Mouse (Mus musculus) embryonic facial prominence, embryonic 10.5 days (tissue): ENCODE results near the gene Gm5152. TPM values are rescaled to one million over a fixed set of nuclear protein-coding genes. Genes with fewer than 3 reads are reported as not detected.
"Not testable (repeated sequence)": the region's sequence is repeated elsewhere in the genome, so short reads cannot be mapped to it uniquely, and the experiment has no call there.

Source experiments
- DNase-seq: peaks from one replicate; pipeline ENCODE4 v3.0.0-alpha.2; 2017; ENCODE audit warnings: low spot score
- H3K27ac ChIP-seq: fragments of 300-500 bp; sonication (generic); replicated peaks from 2 replicates; pipeline ENCODE4 v1.5.1; 2016; ENCODE audit warnings: mild to moderate bottlenecking
- H3K27me3 ChIP-seq: fragments of 300-500 bp; sonication (generic); replicated peaks from 2 replicates; pipeline ENCODE4 v1.6.1; 2016; ENCODE audit warnings: low read depth, mild to moderate bottlenecking; ENCODE audit not compliant: poor library complexity, severe bottlenecking
- H3K36me3 ChIP-seq: fragments of 300-500 bp; sonication (generic); replicated peaks from 2 replicates; pipeline ENCODE4 v1.6.1; 2016; ENCODE audit warnings: mild to moderate bottlenecking, moderate library complexity
- H3K4me1 ChIP-seq: fragments of 300-500 bp; sonication (generic); 2 replicates; pipeline ENCODE4 v1.6.1; 2016
- H3K4me3 ChIP-seq: fragments of 300-500 bp; sonication (generic); 2 replicates; pipeline ENCODE4 v1.5.1; 2016; ENCODE audit warnings: mild to moderate bottlenecking, moderate library complexity
- H3K9me3 ChIP-seq: fragments of 300-500 bp; sonication (generic); 2 replicates; pipeline ENCODE4 v1.6.1; 2016; ENCODE audit warnings: mild to moderate bottlenecking
- WGBS: fragments of 180-500 bp; shearing (Covaris S2); methylation state at CpG from one replicate; pipeline ENCODE4 v1.1.7; 2016; 5-methylcytosine and 5-hydroxymethylcytosine counted together
- polyA plus RNA-seq: library from polyadenylated mRNA; unstranded; fragments of >200 nt; fragmentation: Nextera tagmentation; extraction: Ambion mirVana; gene quantifications from 2 replicates; pipeline ENCODE4 v1.2.1, GENCODE M21; 2016

Gene Gm5152
- not detected in 2 replicates for polyA plus RNA-seq

- H3K27me3 ChIP-seq, H3K4me1 ChIP-seq, H3K9me3 ChIP-seq, H3K36me3 ChIP-seq, H3K27ac ChIP-seq, DNase-seq, H3K4me3 ChIP-seq: not testable (repeated sequence)
- WGBS, result no CpG with 5 or more reads among the region's 1 CpGs
These were observed at the start of gene Gm5152 for GRCm38 (mm10) chr5:10246426-10246825. Gene Gm5152, minus strand, starts transcription at chr5:10246526.

- H3K9me3 ChIP-seq, H3K4me3 ChIP-seq, DNase-seq, H3K4me1 ChIP-seq, H3K27ac ChIP-seq, H3K27me3 ChIP-seq, H3K36me3 ChIP-seq: not testable (repeated sequence)
- WGBS, result 92% methylated on average over 1 of the region's 1 CpGs
These were observed 8.4 kb upstream of the Gm5152 start for GRCm38 (mm10) chr5:10254768-10255167.

- H3K36me3 ChIP-seq, DNase-seq, H3K9me3 ChIP-seq, H3K27ac ChIP-seq, H3K4me3 ChIP-seq, H3K27me3 ChIP-seq, H3K4me1 ChIP-seq: not testable (repeated sequence)
These were observed 556 bp downstream of the Gm5152 start for GRCm38 (mm10) chr5:10245770-10246169.

- not testable (repeated sequence) for H3K4me3 ChIP-seq, DNase-seq, H3K27me3 ChIP-seq, H3K4me1 ChIP-seq, H3K27ac ChIP-seq, H3K9me3 ChIP-seq, H3K36me3 ChIP-seq
- WGBS, result 83% methylated on average over 3 of the region's 3 CpGs
These were observed 5.9 kb downstream of the Gm5152 start for GRCm38 (mm10) chr5:10240436-10240835.

- H3K4me3 ChIP-seq, result no peak overlapping the region
- no peaks in the 10 kb centered on the region for H3K9me3 ChIP-seq
- no peaks in the 10 kb centered on the region for H3K36me3 ChIP-seq
- DNase-seq, result no peak
- H3K27ac ChIP-seq, result no peak overlapping the region
- H3K27me3 ChIP-seq, result no peaks in the 10 kb centered on the region
- no peaks in the 10 kb centered on the region for H3K4me1 ChIP-seq
These were observed 26.0 kb downstream of the Gm5152 start for GRCm38 (mm10) chr5:10220317-10220716.

- Histone ChIP-seq H3K4me3 (no peak overlapping the region), H3K9me3 (no peaks in the 10 kb centered on the region), H3K27ac (no peak overlapping the region), H3K27me3 (no peaks in the 10 kb centered on the region), H3K4me1 (no peaks in the 10 kb centered on the region), H3K36me3 (no peaks in the 10 kb centered on the region)
- DNase-seq, result no peak
- WGBS, result 93% methylated on average over 1 of the region's 1 CpGs
These were observed 43.3 kb downstream of the Gm5152 start for GRCm38 (mm10) chr5:10203067-10203466.

GRCm38 (mm10) chr5:10196880-10197279 lies 49.4 kb downstream of the Gm5152 start:
- Histone ChIP-seq H3K4me1 (no peaks in the 10 kb centered on the region), H3K9me3 (no peaks in the 10 kb centered on the region), H3K27me3 (no peaks in the 10 kb centered on the region), H3K27ac (no peak overlapping the region), H3K36me3 (no peaks in the 10 kb centered on the region), H3K4me3 (no peak overlapping the region)
- DNase-seq, result no peak
- WGBS, result 80% methylated on average over 1 of the region's 1 CpGs
